Mouse (Mus musculus): ENCODE measurements around the gene Crlf1. TPM values are rescaled to one million over a fixed set of nuclear protein-coding genes. Genes with fewer than 3 reads are reported as not detected.

Crlf1 gene
- total and polyA plus RNA-seq, 3 experiments = 3.8 to 26.6 TPM; not detected in 1

- no peak for DNase-seq (ENCODE audit: low read depth, low spot score)
- TF ChIP-seq USF1 (IDR thresholded peaks at IDR 0.05; ENCODE audit: low read depth, low read length) (no peak), CTCF (IDR thresholded peaks at IDR 0.05 in 2 of 3, conservative IDR thresholded peaks at IDR 0.05 in 1 of 3; ENCODE audit: control insufficient read depth in 1 of 3, insufficient read depth in 1 of 3, low read depth in 2 of 3, low read length in 3 of 3, poor library complexity in 1 of 3, severe bottlenecking in 1 of 3) (no peak), TBP (IDR thresholded peaks at IDR 0.05; ENCODE audit: low read depth, low read length) (no peak), TAL1 (IDR thresholded peaks at IDR 0.05; ENCODE audit: low read length) (no peak), RAD21 (IDR thresholded peaks at IDR 0.05; ENCODE audit: low read depth, low read length) (no peak), ELF1 (IDR thresholded peaks at IDR 0.05; ENCODE audit: low read depth, low read length) (no peak), MYC (IDR thresholded peaks at IDR 0.05; ENCODE audit: low read depth, low read length) (no peak), ZKSCAN1 (IDR thresholded peaks at IDR 0.05; ENCODE audit: low read depth, low read length) (no peak)
- no peaks in the 10 kb centered on the region for H3K79me2 ChIP-seq (ENCODE audit: control insufficient read depth, insufficient read depth, low read length, poor library complexity)
- H3K4me3 ChIP-seq (ENCODE audit: control insufficient read depth in 1 of 2, insufficient read depth in 1 of 2, low read depth in 2 of 2, low read length in 2 of 2) = no peak overlapping the region
- no peaks in the 10 kb centered on the region for H3K9me3 ChIP-seq (replicated peaks; ENCODE audit: insufficient read depth, low read length)
- H3K9ac ChIP-seq (ENCODE audit: control insufficient read depth, low read depth, low read length, poor library complexity, severe bottlenecking) = no peak overlapping the region
- H3K36me3 ChIP-seq (ENCODE audit: control insufficient read depth in 1 of 2, insufficient read depth in 2 of 2, low read length in 2 of 2) = no peaks in the 10 kb centered on the region
- no peaks in the 10 kb centered on the region for H3K27me3 ChIP-seq (ENCODE audit: control insufficient read depth in 1 of 2, insufficient read depth in 2 of 2, low read length in 2 of 2)
- no peaks in the 10 kb centered on the region for H3K4me1 ChIP-seq (ENCODE audit: control insufficient read depth in 1 of 2, insufficient read depth in 2 of 2, low read length in 2 of 2)
- H3K27ac ChIP-seq (ENCODE audit: control insufficient read depth, low read depth, low read length) = no peak overlapping the region
These were observed 40.6 kb upstream of the Crlf1 start for GRCm38 (mm10) chr8:70452196-70452966.

DNA sequence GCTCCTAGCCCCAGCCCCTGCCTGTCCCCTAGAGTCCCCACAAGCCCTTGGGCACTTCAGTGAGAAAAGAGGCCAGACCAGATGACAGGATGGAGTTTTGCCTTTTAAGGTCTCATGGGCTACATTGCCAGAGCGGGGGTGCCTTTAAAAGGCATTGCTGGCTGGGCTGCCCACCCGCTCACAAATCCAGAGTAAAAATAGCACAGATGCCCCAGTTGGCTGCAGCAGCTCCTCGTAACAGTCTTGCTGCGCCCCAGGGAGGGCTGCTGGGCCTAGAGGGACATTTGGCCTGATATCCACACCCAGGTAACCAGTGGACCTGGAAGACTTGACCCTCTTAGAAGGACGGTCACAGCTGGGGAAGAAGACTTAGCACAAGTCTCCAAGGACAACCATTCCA lies 39.1 kb upstream of the Crlf1 start:
- Histone ChIP-seq H3K9ac (ENCODE audit: control insufficient read depth, low read depth, low read length, poor library complexity, severe bottlenecking) (no peak overlapping the region), H3K36me3 (ENCODE audit: control insufficient read depth in 1 of 2, insufficient read depth in 2 of 2, low read length in 2 of 2) (no peaks in the 10 kb centered on the region), H3K27ac (ENCODE audit: control insufficient read depth, low read depth, low read length) (no peak overlapping the region), H3K79me2 (ENCODE audit: control insufficient read depth, insufficient read depth, low read length, poor library complexity) (no peaks in the 10 kb centered on the region), H3K4me1 (ENCODE audit: control insufficient read depth in 1 of 2, insufficient read depth in 2 of 2, low read length in 2 of 2) (no peaks in the 10 kb centered on the region), H3K9me3 (replicated peaks; ENCODE audit: insufficient read depth, low read length) (no peaks in the 10 kb centered on the region), H3K27me3 (ENCODE audit: control insufficient read depth in 1 of 2, insufficient read depth in 2 of 2, low read length in 2 of 2) (no peaks in the 10 kb centered on the region), H3K4me3 (ENCODE audit: control insufficient read depth in 1 of 2, insufficient read depth in 1 of 2, low read depth in 2 of 2, low read length in 2 of 2) (no peak overlapping the region)
- DNase-seq (ENCODE audit: low read depth, low spot score) = no peak
- no peak for TF ChIP-seq E2F4 (IDR thresholded peaks at IDR 0.05; ENCODE audit: borderline replicate concordance, low read depth, low read length)
- no peak for TF ChIP-seq ETS1 (IDR thresholded peaks at IDR 0.05; ENCODE audit: low read depth, low read length)
- TF ChIP-seq TCF12 (IDR thresholded peaks at IDR 0.05; ENCODE audit: low read depth, low read length) = no peak
- TF ChIP-seq GATA1 (IDR thresholded peaks at IDR 0.05; ENCODE audit: low read depth, low read length) = no peak
- TF ChIP-seq MAX (IDR thresholded peaks at IDR 0.05; ENCODE audit: low read length) = no peak
- no peak for TF ChIP-seq MXI1 (IDR thresholded peaks at IDR 0.05; ENCODE audit: low read depth, low read length)
- TF ChIP-seq CTCF (IDR thresholded peaks at IDR 0.05 in 2 of 3, conservative IDR thresholded peaks at IDR 0.05 in 1 of 3; ENCODE audit: control insufficient read depth in 1 of 3, insufficient read depth in 1 of 3, low read depth in 2 of 3, low read length in 3 of 3, poor library complexity in 1 of 3, severe bottlenecking in 1 of 3) = no peak
- TF ChIP-seq POLR2AphosphoS5 (IDR thresholded peaks at IDR 0.05; ENCODE audit: borderline replicate concordance, low read depth, low read length) = no peak
- no peak for TF ChIP-seq CHD2 (IDR thresholded peaks at IDR 0.05; ENCODE audit: low read length)
- TF ChIP-seq MAZ (IDR thresholded peaks at IDR 0.05; ENCODE audit: low read depth, low read length) = no peak
- no peak for TF ChIP-seq CHD1 (IDR thresholded peaks at IDR 0.05; ENCODE audit: low read depth, low read length)
- TF ChIP-seq TAL1 (IDR thresholded peaks at IDR 0.05; ENCODE audit: low read length) = no peak
- no peak for TF ChIP-seq TBP (IDR thresholded peaks at IDR 0.05; ENCODE audit: low read depth, low read length)
- TF ChIP-seq ZMIZ1 (IDR thresholded peaks at IDR 0.05; ENCODE audit: low read depth, low read length) = no peak
- TF ChIP-seq POLR2AphosphoS2 (IDR thresholded peaks at IDR 0.05; ENCODE audit: low read length) = no peak
- TF ChIP-seq ZNF384 (IDR thresholded peaks at IDR 0.05; ENCODE audit: low read depth, low read length) = no peak

All from MEL (cell line).